7 mouse cellular contexts compared by ENCODE assay signal in the genomic region with DNA sequence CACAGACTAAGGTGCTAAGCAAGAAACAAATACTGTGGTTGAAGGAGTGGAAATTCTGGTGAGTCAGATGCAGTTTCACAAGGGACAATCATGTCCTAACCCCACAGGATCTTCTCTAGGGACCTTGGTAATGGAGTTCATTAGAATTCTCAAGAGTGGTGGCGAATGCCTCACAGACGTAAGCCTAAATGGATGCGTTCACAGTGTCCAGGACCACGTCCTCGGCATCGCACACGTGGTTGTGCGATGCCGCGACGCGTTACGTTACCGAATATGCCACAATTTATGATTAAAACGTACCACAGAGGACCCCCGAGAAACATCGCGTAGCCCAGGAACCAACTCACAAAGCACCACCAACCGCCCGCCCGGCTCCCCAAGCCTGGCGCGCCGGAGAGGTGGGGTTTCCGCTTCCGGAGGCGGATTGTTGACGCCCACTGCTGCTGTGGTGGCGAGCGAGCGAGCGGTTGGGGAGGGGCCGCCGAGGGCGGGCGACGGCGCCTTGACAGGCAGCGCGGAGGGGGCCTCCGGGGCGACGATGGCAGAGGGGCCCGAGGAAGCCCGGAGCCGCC. TPM values are rescaled to one million over a fixed set of nuclear protein-coding genes. Genes with fewer than 3 reads are reported as not detected.
DNase-seq lines count a peak whose midpoint lies in the region; ATAC-seq lines count a peak whose summit lies in the region.

A gene (plus strand): TSS at position 475 of the 572 bp plus-strand sequence.

- H3K9ac ChIP-seq in intestine, embryonic 16.5 days (ENCODE audit: low read depth, low read length): peak within 1 kb of the TSS; percentile 91
- H3K9ac ChIP-seq in midbrain, embryonic 11.5 days (ENCODE audit: low read length): peak within 1 kb of the TSS; percentile 73

- H3K4me2 ChIP-seq in intestine, embryonic 16.5 days (ENCODE audit: low read depth, low read length): peak within 1 kb of the TSS; percentile 88
- H3K4me2 ChIP-seq in midbrain, embryonic 11.5 days: peak within 1 kb of the TSS; percentile 91

- peak within 1 kb of the TSS; percentile 93 for H3K4me3 ChIP-seq in intestine, embryonic 16.5 days (ENCODE audit: low read length)
- peak within 1 kb of the TSS; percentile 95 for H3K4me3 ChIP-seq in midbrain, embryonic 11.5 days (ENCODE audit: low read depth, low read length)

- peaks cover 6% of the 10 kb centered on the region for H3K4me1 ChIP-seq in intestine, embryonic 16.5 days (ENCODE audit: control insufficient read depth, insufficient read depth, low read length)
- H3K4me1 ChIP-seq in midbrain, embryonic 11.5 days (ENCODE audit: control insufficient read depth, insufficient read depth, low read length): peaks cover 6% of the 10 kb centered on the region

- 1% methylated on average over 46 of the region's 46 CpGs for WGBS in intestine, embryonic 16.5 days
- 1% methylated on average over 40 of the region's 46 CpGs for WGBS in midbrain, embryonic 11.5 days

- H3K36me3 ChIP-seq in intestine, embryonic 16.5 days (ENCODE audit: control insufficient read depth, insufficient read depth, low read length): peaks cover 5% of the 10 kb centered on the region; the same call in 1 of the 2 replicates
- peaks cover 6% of the 10 kb centered on the region; the same call in 1 of the 2 replicates for H3K36me3 ChIP-seq in midbrain, embryonic 11.5 days (ENCODE audit: control insufficient read depth, insufficient read depth, low read length)

- peak; percentile 94 for DNase-seq in adrenal gland, adult 2 months
- DNase-seq in embryo, embryonic 11.5 days (ENCODE audit: low read depth, low spot score): peak; percentile 84
- DNase-seq in gastrocnemius, postnatal 4 days (ENCODE audit: low spot score in 2 of 2): peak; percentile 87 to 92
- peak; percentile 91 to 93 for DNase-seq in left cerebral cortex, postnatal 36 days (ENCODE audit: low spot score in 2 of 2)
- DNase-seq in midbrain, embryonic 11.5 days (ENCODE audit: low spot score, missing footprints): peak; percentile 100
- peak; percentile 79 for DNase-seq in skeletal muscle tissue, adult 2 months (ENCODE audit: low read depth, low spot score)

- peak; percentile 97 for ATAC-seq in intestine, embryonic 16.5 days
- ATAC-seq in midbrain, embryonic 11.5 days (ENCODE audit: low FRiP score): peak; percentile 94

- peak within 1 kb of the TSS; percentile 77 for H3K27ac ChIP-seq in intestine, embryonic 16.5 days (ENCODE audit: low read length)
- peak within 1 kb of the TSS; percentile 4; the same call in 1 of the 2 replicates for H3K27ac ChIP-seq in midbrain, embryonic 11.5 days (ENCODE audit: low read depth, low read length)

- intact Hi-C loops in left cerebral cortex, postnatal 36 days (cut with DNase I): loop anchor here (10.0 kb wide), 1 partner anchor 254 kb away; a partner anchor contains a TSS

- H3K9me3 ChIP-seq in intestine, embryonic 16.5 days (ENCODE audit: control insufficient read depth, low read length): no peaks in the 10 kb centered on the region
- H3K9me3 ChIP-seq in midbrain, embryonic 11.5 days (ENCODE audit: control insufficient read depth, low read length): no peaks in the 10 kb centered on the region

- peaks cover 3% of the 10 kb centered on the region; the same call in 1 of the 2 replicates for H3K27me3 ChIP-seq in intestine, embryonic 16.5 days (replicated peaks; ENCODE audit: control insufficient read depth, insufficient read depth, low read length)
- H3K27me3 ChIP-seq in midbrain, embryonic 11.5 days (ENCODE audit: control insufficient read depth, insufficient read depth, low read length): no peaks in the 10 kb centered on the region

RNA-seq across cellular contexts. Expression of the gene that starts here (rescaled TPM):
- total RNA-seq in adrenal gland, adult 2 months (2021): 10 to 100 TPM; 43.4 to 54.9 TPM
- polyA plus RNA-seq in adrenal gland, adult 2 months (2012; rRNA removed): 31.0 and 38.5 TPM in 2 replicates
- 10 to 100 TPM; 45.3 to 48.2 TPM for total RNA-seq in gastrocnemius, postnatal 4 days (2021)
- 4.6 and 5.9 TPM in 2 replicates for polyA plus RNA-seq in intestine, embryonic 16.5 days (2015; fragmentation: Nextera tagmentation; extraction: Ambion mirVana)
- 10 to 100 TPM; 78.1 to 82.7 TPM for total RNA-seq in left cerebral cortex, postnatal 36 days (2021)
- polyA plus RNA-seq in midbrain, embryonic 11.5 days (2014; fragmentation: Nextera tagmentation; extraction: Ambion mirVana): 12.6 and 13.9 TPM in 2 replicates

Comparison
In these comparisons a context has a peak if more than half of its experiments do, and no peak if none do; other contexts are left out.
1. Peak in every context shown above with its lines: DNase-seq, ATAC-seq, H3K4me3 ChIP-seq and H3K27ac ChIP-seq.